Mouse (Mus musculus): Measurements from ENCODE around the gene Rpl35. TPM values are rescaled to one million over a fixed set of nuclear protein-coding genes. Genes with fewer than 3 reads are reported as not detected.

The Rpl35 gene
- polyA plus RNA-seq, 2 experiments, result 465 to 714 TPM

- TF ChIP-seq CTCF (IDR thresholded peaks at IDR 0.05; ENCODE audit: low read depth), result no peak
- TF ChIP-seq EP300 (IDR thresholded peaks at IDR 0.05; ENCODE audit: low read depth), result no peak
- WGBS (ENCODE audit: insufficient replicate concordance), result 14% methylated on average over 2 of the region's 2 CpGs
- Histone ChIP-seq H3K36me3 (replicated peaks; ENCODE audit: control insufficient read depth, insufficient read depth, low read depth) (no peaks in the 10 kb centered on the region), H3K27ac (no peak overlapping the region), H3K9me3 (ENCODE audit: control insufficient read depth, low read length) (no peaks in the 10 kb centered on the region), H3K4me1 (replicated peaks; ENCODE audit: control insufficient read depth in 2 of 2, insufficient read depth in 2 of 2, low read length in 1 of 2) (peaks cover 23 to 28% of the 10 kb centered on the region in 2 experiments), H3K27me3 (ENCODE audit: control insufficient read depth, insufficient read depth, low read length) (no peaks in the 10 kb centered on the region; the same call in 1 of the 2 replicates), H3K4me3 (ENCODE audit: insufficient read depth in 1 of 2, low read depth in 2 of 2, low read length in 2 of 2) (no peak overlapping the region), H3K4me2 (ENCODE audit: low read depth) (no peak overlapping the region), H3K9ac (replicated peaks) (no peak overlapping the region)
- ATAC-seq (ENCODE audit: insufficient read depth), result no peak
- DNase-seq (ENCODE audit: low read depth in 3 of 3, low spot score in 3 of 3), result no peak
Measured at GRCm38 (mm10) chr2:38973223-38973622, 32.2 kb downstream of the Rpl35 start.

- WGBS (ENCODE audit: insufficient replicate concordance), result 19% methylated on average over 5 of the region's 5 CpGs
- TF ChIP-seq CTCF (IDR thresholded peaks at IDR 0.05; ENCODE audit: low read depth) (no peak), EP300 (IDR thresholded peaks at IDR 0.05; ENCODE audit: low read depth) (peak; percentile 86)
- H3K27me3 ChIP-seq (ENCODE audit: control insufficient read depth, insufficient read depth, low read length), result no peaks in the 10 kb centered on the region
- peaks cover 23 to 28% of the 10 kb centered on the region in 2 experiments for H3K4me1 ChIP-seq (replicated peaks; ENCODE audit: control insufficient read depth in 2 of 2, insufficient read depth in 2 of 2, low read length in 1 of 2)
- H3K4me3 ChIP-seq (ENCODE audit: insufficient read depth in 1 of 2, low read depth in 2 of 2, low read length in 2 of 2), result no peak overlapping the region
- ATAC-seq (ENCODE audit: insufficient read depth), result peak; percentile 94
- H3K9ac ChIP-seq (replicated peaks), result peak overlapping the region; percentile 27; the same call in 1 of the 2 replicates
- H3K36me3 ChIP-seq (replicated peaks; ENCODE audit: control insufficient read depth, insufficient read depth, low read depth), result no peaks in the 10 kb centered on the region
- H3K4me2 ChIP-seq (ENCODE audit: low read depth), result peak overlapping the region; percentile 57
- peak overlapping the region; percentile 86 for H3K27ac ChIP-seq
- DNase-seq (ENCODE audit: low read depth in 3 of 3, low spot score in 3 of 3), result peak; percentile 63 to 71 (median 64)
- no peaks in the 10 kb centered on the region for H3K9me3 ChIP-seq (ENCODE audit: control insufficient read depth, low read length)
Measured at GRCm38 (mm10) chr2:38970057-38970456, 35.4 kb downstream of the Rpl35 start.

- TF ChIP-seq CTCF (IDR thresholded peaks at IDR 0.05; ENCODE audit: low read depth), result no peak
- no peak for TF ChIP-seq EP300 (IDR thresholded peaks at IDR 0.05; ENCODE audit: low read depth)
- H3K4me3 ChIP-seq (ENCODE audit: insufficient read depth in 1 of 2, low read depth in 2 of 2, low read length in 2 of 2), result no peak overlapping the region
- no peaks in the 10 kb centered on the region for H3K27me3 ChIP-seq (ENCODE audit: control insufficient read depth, insufficient read depth, low read length)
- 34% methylated on average over 2 of the region's 2 CpGs for WGBS (ENCODE audit: insufficient replicate concordance)
- DNase-seq (ENCODE audit: low read depth in 3 of 3, low spot score in 3 of 3) (peak in 1 of 3 experiments; percentile 10), ATAC-seq (ENCODE audit: insufficient read depth) (peak; percentile 64)
- H3K36me3 ChIP-seq (replicated peaks; ENCODE audit: control insufficient read depth, insufficient read depth, low read depth), result no peaks in the 10 kb centered on the region
- peaks cover 23 to 28% of the 10 kb centered on the region in 2 experiments for H3K4me1 ChIP-seq (replicated peaks; ENCODE audit: control insufficient read depth in 2 of 2, insufficient read depth in 2 of 2, low read length in 1 of 2)
- peak overlapping the region; percentile 86 for H3K27ac ChIP-seq
- no peaks in the 10 kb centered on the region for H3K9me3 ChIP-seq (ENCODE audit: control insufficient read depth, low read length)
- H3K9ac ChIP-seq (replicated peaks), result no peak overlapping the region
- H3K4me2 ChIP-seq (ENCODE audit: low read depth), result peak overlapping the region; percentile 57
Measured at GRCm38 (mm10) chr2:38969650-38970049, 35.8 kb downstream of the Rpl35 start.

- ATAC-seq (ENCODE audit: insufficient read depth) (no peak), DNase-seq (ENCODE audit: low read depth in 3 of 3, low spot score in 3 of 3) (no peak)
- no peak for TF ChIP-seq EP300 (IDR thresholded peaks at IDR 0.05; ENCODE audit: low read depth)
- no peak for TF ChIP-seq CTCF (IDR thresholded peaks at IDR 0.05; ENCODE audit: low read depth)
- Histone ChIP-seq H3K4me2 (ENCODE audit: low read depth) (no peak overlapping the region), H3K36me3 (replicated peaks; ENCODE audit: control insufficient read depth, insufficient read depth, low read depth) (no peaks in the 10 kb centered on the region), H3K4me1 (replicated peaks; ENCODE audit: control insufficient read depth in 2 of 2, insufficient read depth in 2 of 2, low read length in 1 of 2) (peaks cover 4% of the 10 kb centered on the region in 2 experiments; a peak in 3 of 4 replicates), H3K9ac (replicated peaks) (no peak overlapping the region; the same call in 1 of the 2 replicates), H3K27ac (no peak overlapping the region), H3K4me3 (ENCODE audit: insufficient read depth in 1 of 2, low read depth in 2 of 2, low read length in 2 of 2) (no peak overlapping the region), H3K27me3 (ENCODE audit: control insufficient read depth, insufficient read depth, low read length) (no peaks in the 10 kb centered on the region), H3K9me3 (ENCODE audit: control insufficient read depth, low read length) (no peaks in the 10 kb centered on the region)
- 38% methylated on average over 4 of the region's 4 CpGs for WGBS (ENCODE audit: insufficient replicate concordance)
Measured at GRCm38 (mm10) chr2:38964198-38964597, 41.2 kb downstream of the Rpl35 start.

- Histone ChIP-seq H3K9me3 (ENCODE audit: control insufficient read depth, low read length) (no peaks in the 10 kb centered on the region), H3K4me1 (replicated peaks; ENCODE audit: control insufficient read depth in 2 of 2, insufficient read depth in 2 of 2, low read length in 1 of 2) (peaks cover 4% of the 10 kb centered on the region in 2 experiments; a peak in 2 of 4 replicates), H3K27ac (no peak overlapping the region), H3K36me3 (replicated peaks; ENCODE audit: control insufficient read depth, insufficient read depth, low read depth) (no peaks in the 10 kb centered on the region), H3K27me3 (ENCODE audit: control insufficient read depth, insufficient read depth, low read length) (no peaks in the 10 kb centered on the region), H3K4me2 (ENCODE audit: low read depth) (no peak overlapping the region), H3K9ac (replicated peaks) (no peak overlapping the region), H3K4me3 (ENCODE audit: insufficient read depth in 1 of 2, low read depth in 2 of 2, low read length in 2 of 2) (no peak overlapping the region)
- DNase-seq (ENCODE audit: low read depth in 3 of 3, low spot score in 3 of 3), result no peak
- no peak for TF ChIP-seq EP300 (IDR thresholded peaks at IDR 0.05; ENCODE audit: low read depth)
- TF ChIP-seq CTCF (IDR thresholded peaks at IDR 0.05; ENCODE audit: low read depth), result no peak
- ATAC-seq (ENCODE audit: insufficient read depth), result peak; percentile 37; the same call in 1 of the 2 replicates
- WGBS (ENCODE audit: insufficient replicate concordance), result 59% methylated on average over 5 of the region's 5 CpGs
Measured at GRCm38 (mm10) chr2:38957671-38958223, 47.7 kb downstream of the Rpl35 start.

Data from liver, embryonic 14.5 days (tissue).